Mouse (Mus musculus) C2C12 (cell line): ENCODE data around the gene Bend5. TPM values are rescaled to one million over a fixed set of nuclear protein-coding genes. Genes with fewer than 3 reads are reported as not detected.

Experiments
- H3K27me3 ChIP-seq: one replicate; pipeline ENCODE4 v1.6.1; 2011; ENCODE audit not compliant: control insufficient read depth, insufficient read depth, insufficient read length
- H3K36me3 ChIP-seq: one replicate; pipeline ENCODE4 v1.6.1; 2011; ENCODE audit not compliant: control insufficient read depth, insufficient read depth
- H3K4me3 ChIP-seq: one replicate; pipeline ENCODE4 v1.5.1; 2011; ENCODE audit warnings: mild to moderate bottlenecking, control low read depth; ENCODE audit not compliant: poor library complexity, insufficient read depth, severe bottlenecking
- H3K79me2 ChIP-seq: one replicate; pipeline ENCODE4 v1.6.1; 2011; ENCODE audit not compliant: control insufficient read depth, insufficient read depth
- H3K79me3 ChIP-seq: one replicate; pipeline ENCODE4 v1.6.1; 2011; ENCODE audit warnings: low read depth, control low read depth
- H3ac ChIP-seq: one replicate; pipeline ENCODE3; 2011; ENCODE audit warnings: low read depth; ENCODE audit not compliant: control insufficient read depth, insufficient read length
- CEBPB ChIP-seq: IDR thresholded peaks from one replicate; pipeline ENCODE4 v1.6.1; 2011; ENCODE audit warnings: low read depth, mild to moderate bottlenecking, control low read depth, moderate library complexity
- CTCF ChIP-seq: IDR thresholded peaks from one replicate; pipeline ENCODE4 v1.5.1; 2011; ENCODE audit not compliant: control insufficient read depth, insufficient read depth, insufficient read length
- FOSL1 ChIP-seq: IDR thresholded peaks from one replicate; pipeline ENCODE4 v1.8.0; 2011; ENCODE audit warnings: mild to moderate bottlenecking, low read length; ENCODE audit not compliant: poor library complexity, insufficient read depth, severe bottlenecking
- MAX ChIP-seq: IDR thresholded peaks from one replicate; pipeline ENCODE4 v1.6.1; 2011; ENCODE audit warnings: mild to moderate bottlenecking, control low read depth
- MYOD1 ChIP-seq: IDR thresholded peaks from one replicate; pipeline ENCODE4 v1.6.1; 2011; ENCODE audit warnings: low read depth; ENCODE audit not compliant: control insufficient read depth, insufficient read length
- MYOG ChIP-seq: IDR thresholded peaks from one replicate; pipeline ENCODE4 v1.6.1; 2011; ENCODE audit not compliant: control insufficient read depth, insufficient read length; ENCODE audit errors: extremely low read depth
- USF1 ChIP-seq: IDR thresholded peaks from one replicate; pipeline ENCODE4 v1.6.1; 2011; ENCODE audit warnings: low read depth, mild to moderate bottlenecking, control low read depth, moderate library complexity
- polyA plus RNA-seq: library from polyadenylated mRNA; unstranded; fragments of >200 nt; fragmentation: generic; extraction: Trizol; gene quantifications from one replicate; pipeline ENCODE4 v1.2.1, GENCODE M21; 2012; ENCODE audit warnings: missing spikeins

Gene Bend5
- polyA plus RNA-seq, 1 experiment = not detected

- no peaks in the 10 kb centered on the region for H3K27me3 ChIP-seq
- no peak overlapping the region for H3ac ChIP-seq
- no peaks in the 10 kb centered on the region for H3K79me2 ChIP-seq
- H3K36me3 ChIP-seq = no peaks in the 10 kb centered on the region
- TF ChIP-seq CTCF (no peak), MAX (no peak), USF1 (no peak), CEBPB (no peak), MYOG (no peak), MYOD1 (no peak), FOSL1 (no peak)
- H3K4me3 ChIP-seq = no peak overlapping the region
- H3K79me3 ChIP-seq = no peaks in the 10 kb centered on the region
Measured at GRCm38 (mm10) chr4:111416551-111416950, 1.7 kb downstream of the Bend5 start.

GRCm38 (mm10) chr4:111417716-111418115 is 2.9 kb downstream of the Bend5 start:
- Histone ChIP-seq H3K79me2 (no peaks in the 10 kb centered on the region), H3K4me3 (no peak overlapping the region), H3ac (no peak overlapping the region), H3K79me3 (no peaks in the 10 kb centered on the region), H3K36me3 (no peaks in the 10 kb centered on the region), H3K27me3 (no peaks in the 10 kb centered on the region)
- TF ChIP-seq CTCF = no peak
- no peak for TF ChIP-seq USF1
- no peak for TF ChIP-seq CEBPB
- no peak for TF ChIP-seq FOSL1
- no peak for TF ChIP-seq MYOG
- no peak for TF ChIP-seq MAX
- TF ChIP-seq MYOD1 = no peak

GRCm38 (mm10) chr4:111419476-111419875 is 4.7 kb downstream of the Bend5 start:
- Histone ChIP-seq H3K4me3 (no peak overlapping the region), H3K27me3 (no peaks in the 10 kb centered on the region), H3ac (no peak overlapping the region), H3K79me3 (no peaks in the 10 kb centered on the region), H3K36me3 (no peaks in the 10 kb centered on the region), H3K79me2 (no peaks in the 10 kb centered on the region)
- TF ChIP-seq MYOG (no peak), CEBPB (no peak), MYOD1 (no peak), CTCF (no peak), MAX (no peak), USF1 (no peak), FOSL1 (no peak)

- H3K4me3 ChIP-seq = no peak overlapping the region
- no peaks in the 10 kb centered on the region for H3K79me2 ChIP-seq
- no peaks in the 10 kb centered on the region for H3K27me3 ChIP-seq
- TF ChIP-seq FOSL1 (no peak), USF1 (no peak), MAX (no peak), CEBPB (no peak), CTCF (no peak), MYOD1 (no peak), MYOG (no peak)
- no peak overlapping the region for H3ac ChIP-seq
- H3K79me3 ChIP-seq = no peaks in the 10 kb centered on the region
- H3K36me3 ChIP-seq = no peaks in the 10 kb centered on the region
Measured at GRCm38 (mm10) chr4:111420031-111420430, 5.2 kb downstream of the Bend5 start.

GRCm38 (mm10) chr4:111420955-111421354 is 6.1 kb downstream of the Bend5 start:
- TF ChIP-seq USF1 (no peak), MYOD1 (no peak), MYOG (no peak), CTCF (no peak), FOSL1 (no peak), CEBPB (no peak), MAX (no peak)
- H3K4me3 ChIP-seq = no peak overlapping the region
- no peak overlapping the region for H3ac ChIP-seq
- H3K27me3 ChIP-seq = no peaks in the 10 kb centered on the region
- H3K79me3 ChIP-seq = no peaks in the 10 kb centered on the region
- H3K36me3 ChIP-seq = no peaks in the 10 kb centered on the region
- H3K79me2 ChIP-seq = no peaks in the 10 kb centered on the region

GRCm38 (mm10) chr4:111421785-111422184 is 7.0 kb downstream of the Bend5 start:
- no peaks in the 10 kb centered on the region for H3K36me3 ChIP-seq
- H3ac ChIP-seq = no peak overlapping the region
- H3K79me3 ChIP-seq = no peaks in the 10 kb centered on the region
- no peak for TF ChIP-seq FOSL1
- TF ChIP-seq MYOG = no peak
- no peak for TF ChIP-seq CTCF
- H3K27me3 ChIP-seq = no peaks in the 10 kb centered on the region
- H3K79me2 ChIP-seq = no peaks in the 10 kb centered on the region
- H3K4me3 ChIP-seq = no peak overlapping the region
